Mouse (Mus musculus) splenic B cell, adult 2 months (primary cell): ENCODE results near the gene Gpr65.

Experiments used
- DNase-seq: peaks from one replicate; pipeline ENCODE4 v3.0.0-alpha.2; 2011; ENCODE audit warnings: low read depth, low spot score
- H3K27me3 ChIP-seq: 2 replicates; pipeline ENCODE4 v1.6.1; 2012; ENCODE audit warnings: mild to moderate bottlenecking, low read length, moderate library complexity, mixed read lengths; ENCODE audit not compliant: control insufficient read depth, poor library complexity, insufficient read depth, severe bottlenecking
- H3K36me3 ChIP-seq: 2 replicates; pipeline ENCODE4 v1.6.1; 2012; ENCODE audit warnings: mild to moderate bottlenecking, low read length, moderate library complexity, mixed read lengths; ENCODE audit not compliant: control insufficient read depth, poor library complexity, insufficient read depth, severe bottlenecking

Gene Gpr65

GRCm38 (mm10) chr12:98269791-98270745 lies 1.6 kb downstream of the Gpr65 start:
- Histone ChIP-seq H3K27me3 (no peaks in the 10 kb centered on the region), H3K36me3 (peaks cover 5% of the 10 kb centered on the region; the same call in 1 of the 2 replicates)
- DNase-seq = peak; percentile 77

- no peaks in the 10 kb centered on the region for H3K27me3 ChIP-seq
- no peak for DNase-seq
- peaks cover 5% of the 10 kb centered on the region; the same call in 1 of the 2 replicates for H3K36me3 ChIP-seq
Measured at GRCm38 (mm10) chr12:98270810-98271566, 2.6 kb downstream of the Gpr65 start.

GRCm38 (mm10) chr12:98272433-98272832 lies 4.0 kb downstream of the Gpr65 start:
- Histone ChIP-seq H3K27me3 (no peaks in the 10 kb centered on the region), H3K36me3 (peaks cover 5% of the 10 kb centered on the region; the same call in 1 of the 2 replicates)
- no peak for DNase-seq

- no peaks in the 10 kb centered on the region; the same call in 1 of the 2 replicates for H3K36me3 ChIP-seq
- DNase-seq = peak; percentile 80
- H3K27me3 ChIP-seq = no peaks in the 10 kb centered on the region
Measured at GRCm38 (mm10) chr12:98280530-98280929, 12.1 kb downstream of the Gpr65 start.

GRCm38 (mm10) chr12:98280996-98281395 lies 12.6 kb downstream of the Gpr65 start:
- Histone ChIP-seq H3K27me3 (no peaks in the 10 kb centered on the region), H3K36me3 (no peaks in the 10 kb centered on the region; the same call in 1 of the 2 replicates)
- no peak for DNase-seq

- no peaks in the 10 kb centered on the region; the same call in 1 of the 2 replicates for H3K36me3 ChIP-seq
- peak; percentile 63 for DNase-seq
- no peaks in the 10 kb centered on the region for H3K27me3 ChIP-seq
Measured at GRCm38 (mm10) chr12:98282776-98283486, 14.5 kb downstream of the Gpr65 start.

GRCm38 (mm10) chr12:98283487-98283860 lies 15.0 kb downstream of the Gpr65 start:
- peak; percentile 55 for DNase-seq
- H3K27me3 ChIP-seq = no peaks in the 10 kb centered on the region
- H3K36me3 ChIP-seq = no peaks in the 10 kb centered on the region; the same call in 1 of the 2 replicates

GRCm38 (mm10) chr12:98284477-98284876 lies 16.0 kb downstream of the Gpr65 start:
- Histone ChIP-seq H3K36me3 (no peaks in the 10 kb centered on the region), H3K27me3 (no peaks in the 10 kb centered on the region; the same call in 1 of the 2 replicates)
- no peak for DNase-seq

GRCm38 (mm10) chr12:98290475-98290874 lies 22.0 kb downstream of the Gpr65 start:
- Histone ChIP-seq H3K27me3 (no peaks in the 10 kb centered on the region; the same call in none of the 2 replicates), H3K36me3 (no peaks in the 10 kb centered on the region)
- DNase-seq = peak; percentile 32

GRCm38 (mm10) chr12:98292278-98292677 lies 23.8 kb downstream of the Gpr65 start:
- Histone ChIP-seq H3K27me3 (no peaks in the 10 kb centered on the region; the same call in none of the 2 replicates), H3K36me3 (no peaks in the 10 kb centered on the region)

GRCm38 (mm10) chr12:98294241-98294640 lies 25.8 kb downstream of the Gpr65 start:
- no peaks in the 10 kb centered on the region for H3K36me3 ChIP-seq
- no peaks in the 10 kb centered on the region; the same call in 1 of the 2 replicates for H3K27me3 ChIP-seq
- no peak for DNase-seq

More at GRCm38 (mm10) chr12:98292278-98292677, 23.8 kb downstream of the Gpr65 start:
- no peak for DNase-seq

GRCm38 (mm10) chr12:98301980-98302379 lies 33.5 kb downstream of the Gpr65 start:
- Histone ChIP-seq H3K36me3 (no peaks in the 10 kb centered on the region), H3K27me3 (no peaks in the 10 kb centered on the region; the same call in 1 of the 2 replicates)
- DNase-seq = no peak

GRCm38 (mm10) chr12:98303013-98303412 lies 34.6 kb downstream of the Gpr65 start:
- DNase-seq = no peak
- no peaks in the 10 kb centered on the region for H3K36me3 ChIP-seq
- H3K27me3 ChIP-seq = no peaks in the 10 kb centered on the region; the same call in 1 of the 2 replicates
